Mouse (Mus musculus) forebrain, embryonic 13.5 days (tissue): Measurements from ENCODE around the gene Hagh. TPM values are rescaled to one million over a fixed set of nuclear protein-coding genes. Genes with fewer than 3 reads are reported as not detected.
A peak's percentile ranks its signal among the peaks of the same experiment; 100 is the strongest.

Source experiments
- ATAC-seq: fragments of 200-750 bp; cut with Nextera tagmentation; 2 replicates; pipeline ENCODE4 v1.8.0; 2017
- H3K27ac ChIP-seq: fragments of 300-500 bp; sonication (generic); 2 replicates; pipeline ENCODE4 v1.5.1; 2015; ENCODE audit warnings: inconsistent platforms, mild to moderate bottlenecking, moderate library complexity
- H3K27me3 ChIP-seq: fragments of 300-500 bp; sonication (generic); 2 replicates; pipeline ENCODE4 v1.6.1; 2015; ENCODE audit warnings: mild to moderate bottlenecking, inconsistent platforms
- H3K36me3 ChIP-seq: fragments of 300-500 bp; sonication (generic); 2 replicates; pipeline ENCODE4 v1.6.1; 2015; ENCODE audit warnings: mild to moderate bottlenecking, inconsistent platforms; ENCODE audit not compliant: poor library complexity, severe bottlenecking
- H3K4me1 ChIP-seq: fragments of 300-500 bp; sonication (generic); 2 replicates; pipeline ENCODE4 v1.6.1; 2015; ENCODE audit warnings: inconsistent platforms
- H3K4me2 ChIP-seq: fragments of 300-500 bp; sonication (generic); 2 replicates; pipeline ENCODE4 v1.6.1; 2015; ENCODE audit warnings: inconsistent platforms, mild to moderate bottlenecking, moderate library complexity
- H3K4me3 ChIP-seq: fragments of 300-500 bp; sonication (generic); 2 replicates; pipeline ENCODE4 v1.5.1; 2015; ENCODE audit warnings: mild to moderate bottlenecking, inconsistent platforms
- H3K9ac ChIP-seq: fragments of 300-500 bp; sonication (generic); 2 replicates; pipeline ENCODE4 v1.6.1; 2015; ENCODE audit warnings: mild to moderate bottlenecking, inconsistent platforms
- H3K9me3 ChIP-seq: fragments of 300-500 bp; sonication (generic); replicated peaks from 2 replicates; pipeline ENCODE4 v1.6.1; 2016; ENCODE audit warnings: inconsistent platforms
- WGBS: fragments of 180-500 bp; shearing (Covaris S2); methylation state at CpG from one replicate; pipeline ENCODE4 v1.1.7; 2015; 5-methylcytosine and 5-hydroxymethylcytosine counted together
- polyA plus RNA-seq: library from polyadenylated mRNA; unstranded; fragments of >200 nt; fragmentation: Nextera tagmentation; extraction: Ambion mirVana; gene quantifications from 2 replicates; pipeline ENCODE4 v1.2.1, GENCODE M21; 2015

Gene Hagh
- polyA plus RNA-seq, 1 experiment from 2014 or later: 37.1 TPM

DNA sequence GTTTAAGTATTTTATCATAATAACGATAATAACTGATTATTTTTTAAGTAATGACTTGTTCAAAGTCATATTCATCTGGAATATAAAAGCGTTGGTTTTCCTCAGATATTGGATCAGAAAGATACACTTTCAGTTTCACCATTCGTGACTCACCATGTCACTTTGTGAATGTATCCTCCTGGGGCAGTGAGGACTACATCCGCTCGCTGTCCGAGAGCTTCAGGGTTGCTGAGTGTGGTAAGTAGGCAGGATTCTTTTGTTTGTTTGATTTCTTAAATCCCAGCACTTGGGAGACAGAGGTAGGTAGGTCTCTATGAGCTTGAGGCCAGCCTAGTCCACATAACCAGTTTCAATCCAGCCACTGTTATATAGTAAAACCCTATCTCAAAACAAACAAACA lies 21.8 kb upstream of the Hagh start:
- Histone ChIP-seq H3K9ac (no peak overlapping the region), H3K27me3 (peaks cover 13% of the 10 kb centered on the region), H3K27ac (no peak overlapping the region), H3K4me3 (no peak overlapping the region), H3K4me1 (no peaks in the 10 kb centered on the region), H3K9me3 (no peaks in the 10 kb centered on the region), H3K36me3 (no peaks in the 10 kb centered on the region), H3K4me2 (no peak overlapping the region)
- WGBS: 51% methylated on average over 6 of the region's 6 CpGs
- no peak for ATAC-seq

DNA sequence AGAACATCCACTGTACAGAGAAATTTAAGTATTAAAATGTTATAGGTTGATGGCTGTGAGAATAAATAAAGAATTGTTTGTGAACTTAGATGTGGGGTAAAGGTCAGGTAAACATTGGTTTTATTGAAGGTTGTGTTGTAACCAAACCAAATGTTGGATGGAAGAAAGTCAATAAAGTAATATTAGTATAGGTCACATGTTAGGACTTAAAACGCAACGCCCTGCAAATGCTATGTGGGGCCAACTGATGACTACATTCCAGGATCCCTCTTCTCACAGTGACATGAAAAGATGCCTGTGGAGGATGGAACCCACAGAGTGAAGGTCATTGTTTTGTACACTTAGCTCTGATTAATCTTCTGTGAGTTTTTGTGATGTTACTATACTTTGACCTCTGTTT lies 20.5 kb upstream of the Hagh start:
- no peak for ATAC-seq
- no peaks in the 10 kb centered on the region for H3K9me3 ChIP-seq

GRCm38 (mm10) chr17:24821351-24822280 lies 18.3 kb upstream of the Hagh start:
- Histone ChIP-seq H3K27ac (no peak overlapping the region), H3K4me2 (no peak overlapping the region), H3K9ac (no peak overlapping the region), H3K4me3 (no peak overlapping the region), H3K9me3 (no peaks in the 10 kb centered on the region), H3K27me3 (peaks cover 22% of the 10 kb centered on the region), H3K36me3 (no peaks in the 10 kb centered on the region), H3K4me1 (no peaks in the 10 kb centered on the region)
- no peak for ATAC-seq
- WGBS: 60% methylated on average over 3 of the region's 3 CpGs

More for the DNA sequence above, 20.5 kb upstream of the Hagh start:
- Histone ChIP-seq H3K4me2 (no peak overlapping the region), H3K27ac (no peak overlapping the region), H3K36me3 (no peaks in the 10 kb centered on the region), H3K27me3 (peaks cover 13% of the 10 kb centered on the region), H3K4me1 (no peaks in the 10 kb centered on the region), H3K4me3 (no peak overlapping the region), H3K9ac (no peak overlapping the region)
- 62% methylated on average over 2 of the region's 2 CpGs for WGBS

GRCm38 (mm10) chr17:24840341-24840740 lies 398 bp downstream of the Hagh start:
- H3K4me1 ChIP-seq: no peaks in the 10 kb centered on the region
- no peaks in the 10 kb centered on the region for H3K36me3 ChIP-seq
- H3K27me3 ChIP-seq: peaks cover 19% of the 10 kb centered on the region
- H3K9ac ChIP-seq: no peak overlapping the region
- H3K4me3 ChIP-seq: no peak overlapping the region
- H3K9me3 ChIP-seq: no peaks in the 10 kb centered on the region
- H3K4me2 ChIP-seq: no peak overlapping the region
- 65% methylated on average over 5 of the region's 5 CpGs for WGBS
- ATAC-seq: no peak
- H3K27ac ChIP-seq: no peak overlapping the region

GRCm38 (mm10) chr17:24841133-24841532 lies 1.2 kb downstream of the Hagh start:
- H3K4me3 ChIP-seq: no peak overlapping the region
- WGBS: 47% methylated on average over 4 of the region's 4 CpGs

GRCm38 (mm10) chr17:24842631-24843030 lies 2.7 kb downstream of the Hagh start:
- Histone ChIP-seq H3K36me3 (no peaks in the 10 kb centered on the region), H3K4me2 (no peak overlapping the region), H3K27me3 (peaks cover 12% of the 10 kb centered on the region), H3K4me1 (no peaks in the 10 kb centered on the region), H3K27ac (no peak overlapping the region), H3K4me3 (no peak overlapping the region), H3K9ac (no peak overlapping the region), H3K9me3 (no peaks in the 10 kb centered on the region)
- no peak for ATAC-seq
- 51% methylated on average over 2 of the region's 2 CpGs for WGBS

More at GRCm38 (mm10) chr17:24841133-24841532, 1.2 kb downstream of the Hagh start:
- peaks cover 16% of the 10 kb centered on the region for H3K27me3 ChIP-seq
- no peaks in the 10 kb centered on the region for H3K9me3 ChIP-seq
- H3K27ac ChIP-seq: no peak overlapping the region
- H3K4me1 ChIP-seq: no peaks in the 10 kb centered on the region
- no peak overlapping the region for H3K9ac ChIP-seq
- no peak for ATAC-seq
- no peak overlapping the region for H3K4me2 ChIP-seq
- no peaks in the 10 kb centered on the region for H3K36me3 ChIP-seq

DNA sequence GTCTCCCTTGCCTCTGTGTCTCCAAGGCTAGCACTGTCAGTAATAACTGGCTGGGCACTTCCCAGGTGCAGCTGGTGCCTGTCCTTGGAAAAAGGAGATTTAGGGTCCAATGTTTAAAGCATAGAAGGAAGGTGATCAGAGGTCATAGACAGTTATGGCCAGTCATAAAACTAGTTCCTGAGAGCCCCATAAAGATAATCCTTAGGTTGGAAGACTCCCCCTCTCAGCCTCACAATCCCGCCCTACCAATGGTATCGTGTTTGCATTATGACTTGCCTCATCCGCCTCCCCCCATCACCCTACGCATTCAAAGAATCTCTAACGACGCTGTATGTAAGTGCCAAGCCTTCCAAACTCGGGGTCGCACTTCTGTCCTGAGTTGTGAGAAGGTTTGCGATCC lies 4.6 kb downstream of the Hagh start:
- H3K27me3 ChIP-seq: peaks cover 12% of the 10 kb centered on the region
- WGBS: 58% methylated on average over 9 of the region's 9 CpGs
- no peaks in the 10 kb centered on the region for H3K9me3 ChIP-seq
- no peaks in the 10 kb centered on the region for H3K36me3 ChIP-seq
- no peak overlapping the region for H3K9ac ChIP-seq
- no peak overlapping the region for H3K4me2 ChIP-seq
- H3K4me1 ChIP-seq: peaks cover 14% of the 10 kb centered on the region
- H3K27ac ChIP-seq: no peak overlapping the region
- H3K4me3 ChIP-seq: no peak overlapping the region
- no peak for ATAC-seq

- WGBS: 95% methylated on average over 1 of the region's 1 CpGs
- no peak overlapping the region for H3K4me3 ChIP-seq
- no peak overlapping the region for H3K27ac ChIP-seq
- H3K9me3 ChIP-seq: no peaks in the 10 kb centered on the region
- peaks cover 16% of the 10 kb centered on the region for H3K27me3 ChIP-seq
- H3K9ac ChIP-seq: no peak overlapping the region
- H3K4me2 ChIP-seq: no peak overlapping the region
- peaks cover 23% of the 10 kb centered on the region for H3K4me1 ChIP-seq
- H3K36me3 ChIP-seq: no peaks in the 10 kb centered on the region
- no peak for ATAC-seq
These were observed 7.4 kb downstream of the Hagh start for GRCm38 (mm10) chr17:24847386-24847785.

GRCm38 (mm10) chr17:24848600-24849031 lies 8.7 kb downstream of the Hagh start:
- Histone ChIP-seq H3K4me3 (no peak overlapping the region), H3K4me2 (peak overlapping the region; percentile 89; the same call in 1 of the 2 replicates), H3K9ac (no peak overlapping the region), H3K4me1 (peaks cover 23% of the 10 kb centered on the region), H3K27me3 (peaks cover 16% of the 10 kb centered on the region), H3K27ac (no peak overlapping the region), H3K9me3 (no peaks in the 10 kb centered on the region), H3K36me3 (peaks cover 11% of the 10 kb centered on the region)
- no peak for ATAC-seq

DNA sequence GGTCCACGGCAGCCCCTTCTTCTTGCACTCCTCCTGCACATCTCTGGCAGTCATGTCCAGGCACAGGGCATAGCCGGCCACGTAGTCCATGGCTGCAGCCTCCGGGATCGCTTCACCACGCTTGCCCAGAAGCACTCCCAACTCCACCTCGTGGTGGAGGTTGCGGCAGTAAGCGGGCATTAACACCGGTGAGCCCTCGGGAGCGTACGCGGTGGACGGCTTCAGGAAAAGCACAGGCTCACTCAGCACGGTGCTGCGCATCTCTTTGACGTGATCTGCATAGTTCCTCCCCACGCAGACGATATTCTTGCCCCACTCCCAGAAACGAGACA lies 9.8 kb downstream of the Hagh start:
- no peaks in the 10 kb centered on the region for H3K9me3 ChIP-seq
- peak overlapping the region; percentile 78 for H3K9ac ChIP-seq
- peaks cover 23% of the 10 kb centered on the region for H3K4me1 ChIP-seq
- peak overlapping the region; percentile 85 for H3K27ac ChIP-seq
- peak overlapping the region; percentile 89 for H3K4me2 ChIP-seq
- ATAC-seq: no peak; the same call in 1 of the 2 replicates
- WGBS: 0% methylated on average over 21 of the region's 21 CpGs
- H3K27me3 ChIP-seq: peaks cover 9% of the 10 kb centered on the region
- H3K4me3 ChIP-seq: peak overlapping the region; percentile 70
- H3K36me3 ChIP-seq: peaks cover 21% of the 10 kb centered on the region

- ATAC-seq: peak; percentile 100
- under 1% methylated on average over 52 of the region's 58 CpGs for WGBS
These were observed 10.3 kb downstream of the Hagh start, which contains the start of gene Fahd1 for GRCm38 (mm10) chr17:24850065-24850772. Fahd1 (minus strand) TSS chr17:24850364.

DNA sequence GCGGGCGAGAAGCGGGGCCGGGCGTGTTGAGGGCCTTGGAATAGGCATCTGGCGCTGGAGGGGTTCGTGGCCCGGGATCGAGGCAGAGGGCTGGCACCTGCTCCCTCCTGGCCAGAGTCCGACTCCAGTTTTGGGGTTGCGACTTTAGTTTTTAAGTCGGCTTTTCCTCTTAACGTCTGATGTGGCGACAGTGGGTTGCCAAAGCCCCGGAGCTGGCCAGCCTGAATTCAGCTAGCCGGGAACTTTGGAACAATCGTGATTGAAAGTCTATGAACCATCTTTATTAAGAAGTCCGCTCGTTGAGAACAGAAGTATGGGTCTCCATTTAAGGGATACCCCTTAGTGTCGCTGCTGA lies 10.8 kb downstream of the Hagh start:
- Histone ChIP-seq H3K4me2 (peak overlapping the region; percentile 89), H3K9ac (peak overlapping the region; percentile 75), H3K36me3 (peaks cover 26% of the 10 kb centered on the region), H3K27ac (no peak overlapping the region), H3K27me3 (peaks cover 9% of the 10 kb centered on the region), H3K9me3 (no peaks in the 10 kb centered on the region), H3K4me3 (peak overlapping the region; percentile 70), H3K4me1 (peaks cover 23% of the 10 kb centered on the region)
- no peak for ATAC-seq
- WGBS: 2% methylated on average over 20 of the region's 20 CpGs

More at GRCm38 (mm10) chr17:24850065-24850772, 10.3 kb downstream of the Hagh start, which contains the start of gene Fahd1:
- H3K4me3 ChIP-seq: peak within 1 kb of the TSS; percentile 70
- H3K36me3 ChIP-seq: peaks cover 21% of the 10 kb centered on the region
- peaks cover 9% of the 10 kb centered on the region for H3K27me3 ChIP-seq
- H3K9ac ChIP-seq: peak within 1 kb of the TSS; percentile 78
- H3K4me1 ChIP-seq: peaks cover 23% of the 10 kb centered on the region
- H3K27ac ChIP-seq: peak within 1 kb of the TSS; percentile 85
- H3K9me3 ChIP-seq: no peaks in the 10 kb centered on the region
- H3K4me2 ChIP-seq: peak within 1 kb of the TSS; percentile 89
